Mouse (Mus musculus) neural tube, postnatal 0 days (tissue): Measurements from ENCODE around the gene Cmtr1. TPM values are rescaled to one million over a fixed set of nuclear protein-coding genes. Genes with fewer than 3 reads are reported as not detected.

Source experiments
- polyA plus RNA-seq: library from polyadenylated mRNA; unstranded; fragments of >200 nt; fragmentation: Nextera tagmentation; extraction: Ambion mirVana; gene quantifications from 2 replicates; pipeline ENCODE4 v1.2.1, GENCODE M21; 2015

Gene Cmtr1
- polyA plus RNA-seq: 88.5 and 101 TPM in 2 replicates

DNA sequence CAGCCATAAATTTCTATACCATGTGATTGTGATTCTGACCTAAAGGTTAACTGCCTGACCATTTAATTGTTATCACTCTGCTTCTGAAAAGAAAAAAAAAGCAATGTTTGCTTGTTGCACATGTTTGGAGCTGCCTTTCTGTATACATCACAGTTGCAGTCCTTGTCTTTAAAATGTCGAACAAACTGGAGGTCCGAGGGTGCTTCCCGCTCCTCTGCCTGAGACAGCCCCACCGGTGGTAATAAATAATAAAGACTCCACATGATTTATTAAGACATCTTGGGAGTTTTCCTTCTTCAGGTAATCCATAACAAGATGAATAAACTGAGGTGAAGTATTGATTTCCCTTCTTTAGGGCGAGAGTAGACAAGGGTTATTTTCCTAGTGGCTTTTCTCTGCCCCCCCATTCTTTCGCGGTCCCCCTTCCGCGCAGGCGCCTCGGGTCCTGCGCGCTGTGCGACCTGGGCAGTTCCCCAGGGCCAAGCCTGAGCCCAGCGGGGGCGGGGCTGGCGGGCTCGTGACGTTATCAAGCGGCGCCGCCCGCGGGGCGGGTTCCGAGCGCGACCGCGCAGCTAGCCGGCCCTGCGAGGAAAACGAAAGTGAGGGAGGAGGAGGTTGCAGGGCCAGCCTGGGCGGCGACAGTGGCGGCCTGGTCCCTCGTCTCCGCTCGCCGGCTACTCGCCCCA, at the start of gene Cmtr1:
Gene Cmtr1, plus strand, starts transcription at position 520 of the 686 bp plus-strand sequence.

DNA sequence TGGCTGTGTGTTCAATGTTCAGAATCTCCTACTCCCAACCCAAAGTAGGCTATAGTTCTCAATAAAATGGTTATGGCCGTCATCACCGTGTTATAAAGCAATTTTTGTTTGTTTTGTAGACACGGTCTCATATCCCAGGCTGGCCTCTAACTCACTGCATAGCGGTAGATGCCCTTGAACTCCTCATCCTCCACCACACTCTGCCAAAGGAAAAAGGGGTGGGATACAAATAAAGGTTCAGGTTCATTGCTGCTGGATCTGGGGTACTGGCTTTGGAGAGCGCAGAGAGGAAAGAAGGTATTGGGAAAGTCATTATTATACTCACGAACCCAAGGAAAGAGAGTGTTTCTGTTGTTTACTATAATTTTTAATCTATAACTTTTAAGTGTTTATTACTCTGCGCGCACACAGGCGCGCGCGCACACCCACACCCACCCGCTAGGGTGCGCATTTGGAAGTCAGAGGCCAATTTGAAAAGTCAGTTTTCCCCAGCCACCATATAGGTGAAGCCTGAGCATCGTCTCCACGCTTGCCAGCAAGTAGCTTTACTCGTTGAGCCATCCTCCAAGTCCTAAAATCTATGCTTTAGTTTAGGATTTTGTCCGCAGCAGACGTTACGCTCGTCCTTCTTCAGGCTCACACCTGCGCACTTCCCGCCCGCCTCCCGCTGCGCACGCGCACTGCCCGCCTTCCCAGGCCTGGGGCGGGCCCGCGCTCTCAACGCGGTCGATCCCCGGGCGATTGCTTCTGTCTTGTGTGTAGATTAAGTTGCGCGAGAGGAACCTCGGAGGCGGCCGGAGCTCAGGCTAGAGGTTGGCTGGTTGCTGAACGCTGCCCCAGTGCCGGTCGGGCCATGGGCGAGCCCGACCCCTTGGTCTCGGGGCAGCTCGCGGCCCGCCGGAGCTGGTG, 46.0 kb upstream of the Cmtr1 start, which contains the start of the genes Rnf8 and Gm28043:
Gene Rnf8, plus strand, starts transcription at position 676 of the 909 bp plus-strand sequence.
Gene Gm28043, plus strand, starts transcription at position 762 of the 909 bp plus-strand sequence.

DNA sequence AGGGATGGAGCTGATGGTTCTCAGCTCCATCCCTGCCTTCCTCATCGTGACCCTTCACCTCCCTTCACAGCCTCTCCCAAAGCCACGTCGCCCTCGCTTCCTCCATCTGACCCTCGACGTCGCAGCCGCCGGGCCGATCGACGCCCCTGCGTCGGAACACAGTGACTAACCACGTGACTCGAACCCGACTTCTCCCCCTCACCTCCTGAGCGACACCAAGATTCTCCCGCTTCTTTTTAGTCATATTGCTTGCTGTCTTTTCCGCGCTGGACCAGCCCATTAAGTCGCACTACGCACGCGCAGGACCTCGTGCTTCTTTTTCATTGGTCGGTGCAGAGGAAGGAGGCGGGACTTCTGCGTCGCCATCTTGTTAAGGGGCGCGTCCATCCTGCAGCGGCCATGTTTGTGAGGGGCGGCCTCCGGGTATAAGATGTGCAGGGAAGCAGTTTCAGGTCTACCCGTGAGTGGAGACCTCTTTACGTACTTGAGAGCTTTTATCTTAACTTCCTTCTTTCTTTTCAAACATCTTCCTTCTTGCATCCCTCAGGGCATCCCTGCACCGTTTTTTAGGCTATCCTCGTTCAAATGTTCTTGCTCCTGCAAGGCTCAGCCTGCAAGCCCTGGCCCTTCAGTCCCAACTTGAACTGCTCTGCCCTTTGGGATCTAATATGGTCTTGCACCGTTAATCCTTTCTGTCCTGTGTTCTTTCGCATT, 56.5 kb downstream of the Cmtr1 start, which contains the start of gene Ccdc167:
Gene Ccdc167, minus strand, starts transcription at position 313 of the 714 bp plus-strand sequence.

Other genes with a start within 250 kb of the Cmtr1 start
- gene Pim1, start 169.8 kb upstream of the Cmtr1 start, polyA plus RNA-seq: 8.4 and 8.5 TPM in 2 replicates
- gene Gm17657, start 111.0 kb upstream of the Cmtr1 start, polyA plus RNA-seq: not detected in 2 replicates
- gene Tbc1d22b, start 110.8 kb upstream of the Cmtr1 start, polyA plus RNA-seq: 21.8 and 24.0 TPM in 2 replicates
- 0.74 and 1.2 TPM in 2 replicates for gene Tmem217, start 108.2 kb upstream of the Cmtr1 start, polyA plus RNA-seq
- 59.9 and 64.7 TPM in 2 replicates for gene Rnf8, start 45.8 kb upstream of the Cmtr1 start, polyA plus RNA-seq
- gene Gm28043, start 45.7 kb upstream of the Cmtr1 start, polyA plus RNA-seq: 1.1 and 2.0 TPM in 2 replicates
- 10.5 and 11.9 TPM in 2 replicates for gene Ccdc167, start 56.4 kb downstream of the Cmtr1 start, polyA plus RNA-seq